Mouse (Mus musculus) neural tube, embryonic 14.5 days (tissue): ENCODE results near the gene Sept5. TPM values are rescaled to one million over a fixed set of nuclear protein-coding genes. Genes with fewer than 3 reads are reported as not detected.

Source experiments
- ATAC-seq: fragments of 200-750 bp; cut with Nextera tagmentation; 2 replicates; pipeline ENCODE4 v1.8.0; 2017; ENCODE audit warnings: low read depth, mild to moderate bottlenecking, moderate TSS enrichment, moderate library complexity
- H3K27ac ChIP-seq: fragments of 300-500 bp; sonication (generic); 2 replicates; pipeline ENCODE4 v1.5.1; 2014; ENCODE audit warnings: low read depth, mild to moderate bottlenecking, control low read depth, low read length, moderate library complexity, mixed read lengths
- H3K27me3 ChIP-seq: fragments of 300-500 bp; sonication (generic); 2 replicates; pipeline ENCODE4 v1.6.1; 2014; ENCODE audit warnings: low read length; ENCODE audit not compliant: control insufficient read depth, insufficient read depth
- H3K36me3 ChIP-seq: fragments of 300-500 bp; sonication (generic); 2 replicates; pipeline ENCODE4 v1.6.1; 2014; ENCODE audit warnings: low read length, mixed read lengths; ENCODE audit not compliant: control insufficient read depth, insufficient read depth
- H3K4me1 ChIP-seq: fragments of 300-500 bp; sonication (generic); 2 replicates; pipeline ENCODE4 v1.6.1; 2014; ENCODE audit warnings: low read length; ENCODE audit not compliant: control insufficient read depth, insufficient read depth
- H3K4me2 ChIP-seq: fragments of 300-500 bp; sonication (generic); 2 replicates; pipeline ENCODE4 v1.6.1; 2014; ENCODE audit warnings: mild to moderate bottlenecking, low read depth, low read length, control low read depth
- H3K4me3 ChIP-seq: fragments of 300-500 bp; sonication (generic); 2 replicates; pipeline ENCODE4 v1.5.1; 2014; ENCODE audit warnings: low read depth, low read length, control low read depth, mixed read lengths
- H3K9ac ChIP-seq: fragments of 300-500 bp; sonication (generic); replicated peaks from 2 replicates; pipeline ENCODE4 v1.6.1; 2014; ENCODE audit warnings: low read depth, mild to moderate bottlenecking, control low read depth, low read length, mixed read lengths
- H3K9me3 ChIP-seq: fragments of 300-500 bp; sonication (generic); 2 replicates; pipeline ENCODE4 v1.6.1; 2016; ENCODE audit warnings: low read length; ENCODE audit not compliant: control insufficient read depth
- WGBS: fragments of 180-500 bp; shearing (Covaris S2); extraction: QIAGEN DNeasy Blood & Tissue Kit; methylation state at CpG from one replicate; pipeline ENCODE4 v1.1.7; 2014; 5-methylcytosine and 5-hydroxymethylcytosine counted together
- polyA plus RNA-seq: library from polyadenylated mRNA; unstranded; fragments of >200 nt; fragmentation: Nextera tagmentation; extraction: Ambion mirVana; gene quantifications from 2 replicates; pipeline ENCODE4 v1.2.1, GENCODE M21; 2014

Gene Sept5
- polyA plus RNA-seq, 1 experiment from 2014 or later, result 179 TPM

- no peaks in the 10 kb centered on the region for H3K4me1 ChIP-seq
- no peaks in the 10 kb centered on the region for H3K27me3 ChIP-seq
- no peak overlapping the region for H3K27ac ChIP-seq
- WGBS, result 90% methylated on average over 6 of the region's 6 CpGs
- no peak overlapping the region for H3K9ac ChIP-seq
- ATAC-seq, result no peak
- H3K36me3 ChIP-seq, result no peaks in the 10 kb centered on the region
- H3K4me2 ChIP-seq, result no peak overlapping the region
- H3K9me3 ChIP-seq, result no peaks in the 10 kb centered on the region; the same call in 1 of the 2 replicates
- H3K4me3 ChIP-seq, result no peak overlapping the region
Measured at GRCm38 (mm10) chr16:18653290-18654160, 23.8 kb upstream of the Sept5 start.

- no peak overlapping the region for H3K27ac ChIP-seq
- no peak overlapping the region for H3K4me2 ChIP-seq
- no peak overlapping the region for H3K9ac ChIP-seq
- H3K4me1 ChIP-seq, result no peaks in the 10 kb centered on the region
- no peak overlapping the region for H3K4me3 ChIP-seq
- WGBS, result 72% methylated on average over 3 of the region's 3 CpGs
- ATAC-seq, result no peak
- H3K36me3 ChIP-seq, result no peaks in the 10 kb centered on the region
- H3K9me3 ChIP-seq, result no peaks in the 10 kb centered on the region
- no peaks in the 10 kb centered on the region for H3K27me3 ChIP-seq
Measured at GRCm38 (mm10) chr16:18649126-18649525, 19.4 kb upstream of the Sept5 start.

- Histone ChIP-seq H3K9me3 (no peaks in the 10 kb centered on the region), H3K36me3 (no peaks in the 10 kb centered on the region), H3K4me3 (no peak overlapping the region), H3K27ac (no peak overlapping the region), H3K9ac (no peak overlapping the region), H3K4me1 (no peaks in the 10 kb centered on the region), H3K4me2 (no peak overlapping the region), H3K27me3 (no peaks in the 10 kb centered on the region)
- 74% methylated on average over 6 of the region's 6 CpGs for WGBS
- no peak for ATAC-seq
Measured at GRCm38 (mm10) chr16:18645329-18645728, 15.6 kb upstream of the Sept5 start.

- no peak overlapping the region for H3K4me2 ChIP-seq
- WGBS, result 83% methylated on average over 4 of the region's 4 CpGs
- no peak overlapping the region for H3K27ac ChIP-seq
- no peaks in the 10 kb centered on the region for H3K36me3 ChIP-seq
- H3K27me3 ChIP-seq, result no peaks in the 10 kb centered on the region
- H3K4me3 ChIP-seq, result no peak overlapping the region
- no peaks in the 10 kb centered on the region for H3K4me1 ChIP-seq
- H3K9ac ChIP-seq, result no peak overlapping the region
- no peak for ATAC-seq
- no peaks in the 10 kb centered on the region for H3K9me3 ChIP-seq
Measured at GRCm38 (mm10) chr16:18644485-18644884, 14.7 kb upstream of the Sept5 start.

- H3K27ac ChIP-seq, result no peak overlapping the region
- WGBS, result 77% methylated on average over 11 of the region's 11 CpGs
- H3K9me3 ChIP-seq, result no peaks in the 10 kb centered on the region
- H3K27me3 ChIP-seq, result no peaks in the 10 kb centered on the region
- no peak overlapping the region for H3K9ac ChIP-seq
- H3K4me2 ChIP-seq, result no peak overlapping the region
- ATAC-seq, result no peak
- no peak overlapping the region for H3K4me3 ChIP-seq
- no peaks in the 10 kb centered on the region for H3K4me1 ChIP-seq
- no peaks in the 10 kb centered on the region for H3K36me3 ChIP-seq
Measured at GRCm38 (mm10) chr16:18643406-18643998, 13.7 kb upstream of the Sept5 start.

GRCm38 (mm10) chr16:18642897-18643296, 13.1 kb upstream of the Sept5 start:
- Histone ChIP-seq H3K9me3 (no peaks in the 10 kb centered on the region), H3K27ac (no peak overlapping the region), H3K9ac (no peak overlapping the region), H3K4me3 (no peak overlapping the region), H3K27me3 (no peaks in the 10 kb centered on the region), H3K36me3 (no peaks in the 10 kb centered on the region), H3K4me2 (no peak overlapping the region), H3K4me1 (no peaks in the 10 kb centered on the region)
- ATAC-seq, result no peak
- 85% methylated on average over 4 of the region's 4 CpGs for WGBS

GRCm38 (mm10) chr16:18642291-18642690, 12.5 kb upstream of the Sept5 start:
- 53% methylated on average over 7 of the region's 7 CpGs for WGBS
- no peak overlapping the region for H3K27ac ChIP-seq
- H3K9ac ChIP-seq, result no peak overlapping the region
- H3K36me3 ChIP-seq, result no peaks in the 10 kb centered on the region
- no peak overlapping the region for H3K4me2 ChIP-seq
- no peak for ATAC-seq
- H3K27me3 ChIP-seq, result no peaks in the 10 kb centered on the region
- no peaks in the 10 kb centered on the region for H3K9me3 ChIP-seq
- no peak overlapping the region for H3K4me3 ChIP-seq
- no peaks in the 10 kb centered on the region for H3K4me1 ChIP-seq

GRCm38 (mm10) chr16:18639382-18639929, 9.7 kb upstream of the Sept5 start:
- ATAC-seq, result no peak
- H3K4me2 ChIP-seq, result no peak overlapping the region
- no peaks in the 10 kb centered on the region for H3K36me3 ChIP-seq
- WGBS, result 79% methylated on average over 1 of the region's 1 CpGs
- no peak overlapping the region for H3K9ac ChIP-seq
- no peaks in the 10 kb centered on the region for H3K9me3 ChIP-seq
- H3K27ac ChIP-seq, result no peak overlapping the region
- H3K4me1 ChIP-seq, result no peaks in the 10 kb centered on the region
- H3K27me3 ChIP-seq, result no peaks in the 10 kb centered on the region
- H3K4me3 ChIP-seq, result no peak overlapping the region

- Histone ChIP-seq H3K36me3 (no peaks in the 10 kb centered on the region), H3K4me3 (no peak overlapping the region), H3K4me2 (no peak overlapping the region), H3K9ac (no peak overlapping the region), H3K9me3 (no peaks in the 10 kb centered on the region), H3K27ac (no peak overlapping the region), H3K27me3 (no peaks in the 10 kb centered on the region), H3K4me1 (no peaks in the 10 kb centered on the region)
- WGBS, result 51% methylated on average over 2 of the region's 2 CpGs
- no peak for ATAC-seq
Measured at GRCm38 (mm10) chr16:18638396-18638795, 8.6 kb upstream of the Sept5 start.
